8 mouse cellular contexts compared by ENCODE assay signal in the genomic region with DNA sequence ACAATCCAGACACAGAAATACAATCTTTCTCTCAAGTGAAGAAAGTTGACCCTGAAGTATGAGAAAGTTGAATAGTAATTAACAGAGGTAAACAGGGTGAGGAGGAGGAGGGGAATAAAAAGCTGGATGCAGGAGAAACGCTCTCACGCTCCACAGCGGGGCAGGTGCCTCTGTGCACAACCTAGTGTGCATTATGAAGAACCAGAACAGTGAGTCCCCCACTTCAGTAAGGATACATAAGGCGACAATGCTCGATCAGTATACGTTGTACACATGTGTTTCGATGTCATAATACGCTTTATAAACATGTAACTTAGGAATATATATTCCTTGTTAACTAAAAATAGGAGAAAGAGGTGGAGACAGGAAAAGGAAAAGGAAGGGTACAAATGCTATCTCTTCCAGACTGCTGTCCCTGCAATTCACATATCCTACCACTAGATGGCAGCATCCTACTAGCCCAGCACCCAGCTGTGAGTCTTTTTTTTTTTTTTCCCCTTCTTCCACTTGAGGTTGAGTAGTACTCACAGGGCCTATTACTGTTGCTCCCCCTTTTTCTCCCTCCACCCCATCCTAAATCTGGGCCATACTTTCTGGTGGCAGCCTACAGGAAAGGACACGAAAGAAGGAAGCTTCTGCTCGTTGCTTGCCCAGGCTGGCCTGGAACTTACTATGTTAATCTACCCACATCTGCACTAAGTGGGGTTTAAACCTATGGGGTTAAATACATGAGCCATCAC. TPM values are rescaled to one million over a fixed set of nuclear protein-coding genes. Genes with fewer than 3 reads are reported as not detected.
DNase-seq lines count a peak whose midpoint lies in the region; ATAC-seq lines count a peak whose summit lies in the region.

No protein-coding gene starts in this region.

- H3K4me2 ChIP-seq in forebrain, embryonic 13.5 days, result no peak overlapping the region
- H3K4me2 ChIP-seq in hindbrain, embryonic 14.5 days (replicated peaks), result no peak overlapping the region

- peak; percentile 56 to 59 for DNase-seq in left cerebral cortex, postnatal 25 days (ENCODE audit: low spot score in 2 of 2)
- DNase-seq in left cerebral cortex, adult 8-10 months (ENCODE audit: low spot score in 2 of 2), result no peak
- DNase-seq in adipocyte (ENCODE audit: low spot score), result peak; percentile 72
- peak; percentile 73 for DNase-seq in hindbrain, embryonic 14.5 days (ENCODE audit: low spot score)
- peak; percentile 52 for DNase-seq in limb, embryonic 10.5 days (ENCODE audit: low spot score)
- DNase-seq in thymus, postnatal 14 days, result peak; percentile 61

- H3K36me3 ChIP-seq in forebrain, embryonic 13.5 days (ENCODE audit: poor library complexity, severe bottlenecking), result peaks cover 41% of the 10 kb centered on the region
- peaks cover 33% of the 10 kb centered on the region for H3K36me3 ChIP-seq in hindbrain, embryonic 14.5 days (replicated peaks; ENCODE audit: control insufficient read depth, insufficient read depth)
- peaks cover 77% of the 10 kb centered on the region for H3K36me3 ChIP-seq in limb, embryonic 10.5 days

- no peak overlapping the region for H3K4me3 ChIP-seq in forebrain, embryonic 13.5 days
- H3K4me3 ChIP-seq in hindbrain, embryonic 14.5 days (replicated peaks; ENCODE audit: low read length), result no peak overlapping the region
- no peak overlapping the region for H3K4me3 ChIP-seq in limb, embryonic 10.5 days

- H3K27me3 ChIP-seq in forebrain, embryonic 13.5 days, result no peaks in the 10 kb centered on the region
- H3K27me3 ChIP-seq in hindbrain, embryonic 14.5 days (ENCODE audit: control insufficient read depth, insufficient read depth, low read length), result no peaks in the 10 kb centered on the region
- H3K27me3 ChIP-seq in limb, embryonic 10.5 days (ENCODE audit: low read depth, poor library complexity, severe bottlenecking), result no peaks in the 10 kb centered on the region

- H3K9me3 ChIP-seq in forebrain, embryonic 13.5 days (replicated peaks), result no peaks in the 10 kb centered on the region
- H3K9me3 ChIP-seq in hindbrain, embryonic 14.5 days (ENCODE audit: control insufficient read depth, low read length), result no peaks in the 10 kb centered on the region
- H3K9me3 ChIP-seq in limb, embryonic 10.5 days (replicated peaks), result no peaks in the 10 kb centered on the region

- intact Hi-C loops in left cerebral cortex, postnatal 25 days (cut with DNase I), result loop anchor here (1.0 to 5.0 kb wide), 2 partner anchors 47 to 176 kb away; partner anchors contain the start of gene Mtr

- 80% methylated on average over 10 of the region's 10 CpGs for WGBS in forebrain, embryonic 13.5 days
- WGBS in hindbrain, embryonic 14.5 days, result 78% methylated on average over 10 of the region's 10 CpGs
- WGBS in limb, embryonic 10.5 days, result 78% methylated on average over 10 of the region's 10 CpGs

- peak; percentile 71 for ATAC-seq in forebrain, embryonic 13.5 days
- no peak; the same call in 1 of the 2 replicates for ATAC-seq in hindbrain, embryonic 14.5 days (ENCODE audit: low FRiP score)
- ATAC-seq in monocyte, adult 5-6 weeks (replicated peaks; ENCODE audit: insufficient number of reproducible peaks, low FRiP score, low TSS enrichment, poor library complexity, severe bottlenecking), result peak; percentile 80

- no peaks in the 10 kb centered on the region for H3K4me1 ChIP-seq in forebrain, embryonic 13.5 days
- H3K4me1 ChIP-seq in hindbrain, embryonic 14.5 days (replicated peaks; ENCODE audit: control insufficient read depth, insufficient read depth, low read length), result no peaks in the 10 kb centered on the region
- H3K4me1 ChIP-seq in limb, embryonic 10.5 days, result no peaks in the 10 kb centered on the region

- no peak overlapping the region for H3K9ac ChIP-seq in forebrain, embryonic 13.5 days
- H3K9ac ChIP-seq in hindbrain, embryonic 14.5 days, result no peak overlapping the region

- no peak overlapping the region for H3K27ac ChIP-seq in forebrain, embryonic 13.5 days
- H3K27ac ChIP-seq in hindbrain, embryonic 14.5 days, result no peak overlapping the region
- H3K27ac ChIP-seq in limb, embryonic 10.5 days, result no peak overlapping the region

RNA-seq across cellular contexts. Expression of gene Mtr, which starts 47.7 kb away (rescaled TPM):
- total RNA-seq in left cerebral cortex, postnatal 25 days (2021), result 10 to 100 TPM; 17.3 to 18.7 TPM
- 10 to 100 TPM; 15.6 to 17.4 (median 16.6) TPM for total RNA-seq in left cerebral cortex, adult 8-10 months (2022)
- 5.8 and 7.6 TPM in 2 replicates for polyA plus RNA-seq in forebrain, embryonic 13.5 days (2015; fragmentation: Nextera tagmentation; extraction: Ambion mirVana)
- polyA plus RNA-seq in hindbrain, embryonic 14.5 days (2014; fragmentation: Nextera tagmentation; extraction: Ambion mirVana), result 5.0 and 5.6 TPM in 2 replicates
- polyA plus RNA-seq in limb, embryonic 10.5 days (2016; fragmentation: Nextera tagmentation; extraction: Ambion mirVana), result 19.2 and 26.7 TPM in 2 replicates
- 16.8 to 29.9 TPM (median 18.6 TPM) in 3 replicates for total RNA-seq in monocyte, adult 5-6 weeks (2017)

Comparison
In these comparisons a context has a peak if more than half of its experiments do, and no peak if none do; other contexts are left out.
1. DNase-seq: peak in left cerebral cortex, postnatal 25 days (2 of 2), adipocyte (single experiment), hindbrain, embryonic 14.5 days (single experiment), limb, embryonic 10.5 days (single experiment) and thymus, postnatal 14 days (single experiment); none in left cerebral cortex, adult 8-10 months (0 of 2).